Mouse (Mus musculus) heart, embryonic 15.5 days (tissue): Measurements from ENCODE around the gene Prdm10. TPM values are rescaled to one million over a fixed set of nuclear protein-coding genes. Genes with fewer than 3 reads are reported as not detected.
A peak's percentile ranks its signal among the peaks of the same experiment; 100 is the strongest.

Source experiments
- ATAC-seq: fragments of 200-750 bp; cut with Nextera tagmentation; replicated peaks from 2 replicates; pipeline ENCODE4 v1.8.0; 2017; ENCODE audit warnings: low read depth, moderate TSS enrichment; ENCODE audit not compliant: insufficient number of reproducible peaks, insufficient read depth, low FRiP score
- H3K27ac ChIP-seq: fragments of 300-500 bp; sonication (generic); 2 replicates; pipeline ENCODE4 v1.5.1; 2015; ENCODE audit warnings: mild to moderate bottlenecking, inconsistent platforms
- H3K27me3 ChIP-seq: fragments of 300-500 bp; sonication (generic); 2 replicates; pipeline ENCODE4 v1.6.1; 2015; ENCODE audit warnings: inconsistent platforms
- H3K36me3 ChIP-seq: fragments of 300-500 bp; sonication (generic); 2 replicates; pipeline ENCODE4 v1.6.1; 2015; ENCODE audit warnings: mild to moderate bottlenecking, inconsistent platforms
- H3K4me1 ChIP-seq: fragments of 300-500 bp; sonication (generic); replicated peaks from 2 replicates; pipeline ENCODE4 v1.6.1; 2015; ENCODE audit warnings: inconsistent platforms
- H3K4me2 ChIP-seq: fragments of 300-500 bp; sonication (generic); 2 replicates; pipeline ENCODE4 v1.6.1; 2015; ENCODE audit warnings: inconsistent platforms, mild to moderate bottlenecking, moderate library complexity
- H3K4me3 ChIP-seq: fragments of 300-500 bp; sonication (generic); 2 replicates; pipeline ENCODE4 v1.5.1; 2015; ENCODE audit warnings: mild to moderate bottlenecking, inconsistent platforms
- H3K9ac ChIP-seq: fragments of 300-500 bp; sonication (generic); 2 replicates; pipeline ENCODE4 v1.6.1; 2015; ENCODE audit warnings: mild to moderate bottlenecking, inconsistent platforms
- H3K9me3 ChIP-seq: fragments of 300-500 bp; sonication (generic); replicated peaks from 2 replicates; pipeline ENCODE4 v1.6.1; 2016; ENCODE audit warnings: inconsistent platforms
- WGBS: fragments of 180-500 bp; shearing (Covaris S2); methylation state at CpG from one replicate; pipeline ENCODE4 v1.1.7; 2015; ENCODE audit warnings: mixed read lengths; 5-methylcytosine and 5-hydroxymethylcytosine counted together
- polyA plus RNA-seq: library from polyadenylated mRNA; unstranded; fragments of >200 nt; fragmentation: Nextera tagmentation; extraction: Ambion mirVana; gene quantifications from 2 replicates; pipeline ENCODE4 v1.2.1, GENCODE M21; 2015

Prdm10 gene
- polyA plus RNA-seq, 1 experiment from 2014 or later, result 3.2 TPM

GRCm38 (mm10) chr9:31331906-31332305 is 51.6 kb downstream of the Prdm10 start:
- WGBS, result 64% methylated on average over 3 of the region's 3 CpGs
- Histone ChIP-seq H3K36me3 (peaks cover 3% of the 10 kb centered on the region; the same call in 1 of the 2 replicates), H3K9me3 (no peaks in the 10 kb centered on the region), H3K27ac (no peak overlapping the region), H3K4me1 (no peaks in the 10 kb centered on the region), H3K4me3 (no peak overlapping the region), H3K27me3 (no peaks in the 10 kb centered on the region), H3K9ac (no peak overlapping the region), H3K4me2 (no peak overlapping the region)
- ATAC-seq, result no peak

GRCm38 (mm10) chr9:31332826-31333225 is 52.5 kb downstream of the Prdm10 start:
- H3K4me3 ChIP-seq, result no peak overlapping the region
- no peak overlapping the region for H3K27ac ChIP-seq
- H3K9me3 ChIP-seq, result no peaks in the 10 kb centered on the region
- ATAC-seq, result no peak
- H3K4me1 ChIP-seq, result no peaks in the 10 kb centered on the region
- no peaks in the 10 kb centered on the region for H3K27me3 ChIP-seq
- H3K4me2 ChIP-seq, result no peak overlapping the region
- H3K36me3 ChIP-seq, result peaks cover 3% of the 10 kb centered on the region; the same call in 1 of the 2 replicates
- no peak overlapping the region for H3K9ac ChIP-seq

GRCm38 (mm10) chr9:31334991-31335390 is 54.7 kb downstream of the Prdm10 start:
- H3K9me3 ChIP-seq, result no peaks in the 10 kb centered on the region
- no peak overlapping the region for H3K9ac ChIP-seq
- peaks cover 3% of the 10 kb centered on the region; the same call in 1 of the 2 replicates for H3K36me3 ChIP-seq
- 91% methylated on average over 6 of the region's 6 CpGs for WGBS
- no peak overlapping the region for H3K4me3 ChIP-seq
- H3K4me2 ChIP-seq, result no peak overlapping the region
- H3K27me3 ChIP-seq, result no peaks in the 10 kb centered on the region
- ATAC-seq, result no peak
- no peaks in the 10 kb centered on the region for H3K4me1 ChIP-seq
- H3K27ac ChIP-seq, result no peak overlapping the region

GRCm38 (mm10) chr9:31344289-31344831 is 64.0 kb downstream of the Prdm10 start:
- no peak for ATAC-seq
- H3K4me2 ChIP-seq, result no peak overlapping the region
- 70% methylated on average over 11 of the region's 11 CpGs for WGBS
- no peaks in the 10 kb centered on the region for H3K36me3 ChIP-seq
- H3K27me3 ChIP-seq, result no peaks in the 10 kb centered on the region
- H3K4me1 ChIP-seq, result no peaks in the 10 kb centered on the region
- H3K4me3 ChIP-seq, result no peak overlapping the region
- no peaks in the 10 kb centered on the region for H3K9me3 ChIP-seq
- no peak overlapping the region for H3K27ac ChIP-seq
- no peak overlapping the region for H3K9ac ChIP-seq

GRCm38 (mm10) chr9:31346575-31347080 is 66.3 kb downstream of the Prdm10 start:
- Histone ChIP-seq H3K9me3 (no peaks in the 10 kb centered on the region), H3K36me3 (no peaks in the 10 kb centered on the region), H3K9ac (no peak overlapping the region), H3K4me3 (no peak overlapping the region), H3K4me2 (no peak overlapping the region), H3K27ac (no peak overlapping the region), H3K27me3 (no peaks in the 10 kb centered on the region), H3K4me1 (no peaks in the 10 kb centered on the region)
- WGBS, result 67% methylated on average over 15 of the region's 15 CpGs
- ATAC-seq, result no peak

- no peaks in the 10 kb centered on the region for H3K9me3 ChIP-seq
- whole genome bisulfite sequencing, result 73% methylated on average over 4 of the region's 4 CpGs
- no peak overlapping the region for H3K4me2 ChIP-seq
- H3K27ac ChIP-seq, result no peak overlapping the region
- no peak overlapping the region for H3K9ac ChIP-seq
- H3K36me3 ChIP-seq, result no peaks in the 10 kb centered on the region
- H3K27me3 ChIP-seq, result no peaks in the 10 kb centered on the region
- no peak overlapping the region for H3K4me3 ChIP-seq
- H3K4me1 ChIP-seq, result no peaks in the 10 kb centered on the region
- no peak for ATAC-seq
These were observed 68.1 kb downstream of the Prdm10 start for GRCm38 (mm10) chr9:31348458-31348857.

- Histone ChIP-seq H3K27me3 (no peaks in the 10 kb centered on the region), H3K27ac (no peak overlapping the region), H3K36me3 (no peaks in the 10 kb centered on the region), H3K4me1 (no peaks in the 10 kb centered on the region), H3K4me3 (no peak overlapping the region), H3K9ac (no peak overlapping the region), H3K9me3 (no peaks in the 10 kb centered on the region), H3K4me2 (no peak overlapping the region)
- 62% methylated on average over 11 of the region's 11 CpGs for WGBS
- ATAC-seq, result 0 out of 2 replicates have a peak, but pooled peaks have one; percentile 58
These were observed 68.6 kb downstream of the Prdm10 start for GRCm38 (mm10) chr9:31348915-31349314.

GRCm38 (mm10) chr9:31352716-31353115 is 72.4 kb downstream of the Prdm10 start:
- no peak overlapping the region for H3K27ac ChIP-seq
- H3K27me3 ChIP-seq, result no peaks in the 10 kb centered on the region
- H3K9ac ChIP-seq, result no peak overlapping the region
- H3K36me3 ChIP-seq, result peaks cover 10% of the 10 kb centered on the region; the same call in 1 of the 2 replicates
- H3K4me1 ChIP-seq, result no peaks in the 10 kb centered on the region
- H3K9me3 ChIP-seq, result no peaks in the 10 kb centered on the region
- ATAC-seq, result no peak
- 87% methylated on average over 2 of the region's 2 CpGs for WGBS
- no peak overlapping the region for H3K4me3 ChIP-seq
- H3K4me2 ChIP-seq, result no peak overlapping the region

GRCm38 (mm10) chr9:31353518-31353917 is 73.2 kb downstream of the Prdm10 start:
- Histone ChIP-seq H3K4me3 (no peak overlapping the region), H3K4me2 (no peak overlapping the region), H3K27ac (no peak overlapping the region), H3K9ac (no peak overlapping the region), H3K36me3 (peaks cover 10% of the 10 kb centered on the region; the same call in 1 of the 2 replicates), H3K9me3 (no peaks in the 10 kb centered on the region), H3K4me1 (no peaks in the 10 kb centered on the region), H3K27me3 (no peaks in the 10 kb centered on the region)
- 75% methylated on average over 10 of the region's 10 CpGs for WGBS
- no peak for ATAC-seq

- H3K27me3 ChIP-seq, result no peaks in the 10 kb centered on the region
- ATAC-seq, result no peak
- H3K36me3 ChIP-seq, result peaks cover 14% of the 10 kb centered on the region; the same call in 1 of the 2 replicates
- no peak overlapping the region for H3K9ac ChIP-seq
- H3K27ac ChIP-seq, result no peak overlapping the region
- WGBS, result 59% methylated on average over 7 of the region's 7 CpGs
- no peaks in the 10 kb centered on the region for H3K9me3 ChIP-seq
- H3K4me3 ChIP-seq, result no peak overlapping the region
- H3K4me2 ChIP-seq, result no peak overlapping the region
- no peaks in the 10 kb centered on the region for H3K4me1 ChIP-seq
These were observed 73.7 kb downstream of the Prdm10 start for GRCm38 (mm10) chr9:31354051-31354450.

GRCm38 (mm10) chr9:31363698-31364609 is 83.6 kb downstream of the Prdm10 start:
- no peak for ATAC-seq
- Histone ChIP-seq H3K9ac (no peak overlapping the region), H3K4me3 (no peak overlapping the region), H3K27ac (0 out of 2 replicates have a peak overlapping the region, but pooled peaks have one; percentile 8), H3K4me2 (no peak overlapping the region), H3K36me3 (peaks cover 11% of the 10 kb centered on the region; the same call in 1 of the 2 replicates), H3K27me3 (no peaks in the 10 kb centered on the region), H3K4me1 (0 out of 2 replicates have a peak, but pooled peaks cover 5% of the 10 kb centered on the region), H3K9me3 (no peaks in the 10 kb centered on the region)
- 81% methylated on average over 9 of the region's 9 CpGs for WGBS
